Mouse (Mus musculus): ENCODE results near the gene Tle1. TPM values are rescaled to one million over a fixed set of nuclear protein-coding genes. Genes with fewer than 3 reads are reported as not detected.

Tle1 gene
- 15.7 TPM for total RNA-seq (2023)

GRCm38 (mm10) chr4:72200559-72201409 is at the start of gene Tle1:
Gene Tle1 (minus strand): TSS chr4:72200919.

